Mouse (Mus musculus) forebrain, embryonic 13.5 days (tissue): ENCODE measurements around the gene Pnma3. TPM values are rescaled to one million over a fixed set of nuclear protein-coding genes. Genes with fewer than 3 reads are reported as not detected.
A peak's percentile ranks its signal among the peaks of the same experiment; 100 is the strongest.
"Not testable (repeated sequence)": the region's sequence is repeated elsewhere in the genome, so short reads cannot be mapped to it uniquely, and the experiment has no call there.

Experiments used
- ATAC-seq: fragments of 200-750 bp; cut with Nextera tagmentation; 2 replicates; pipeline ENCODE4 v1.8.0; 2017
- H3K27ac ChIP-seq: fragments of 300-500 bp; sonication (generic); 2 replicates; pipeline ENCODE4 v1.5.1; 2015; ENCODE audit warnings: inconsistent platforms, mild to moderate bottlenecking, moderate library complexity
- H3K27me3 ChIP-seq: fragments of 300-500 bp; sonication (generic); 2 replicates; pipeline ENCODE4 v1.6.1; 2015; ENCODE audit warnings: mild to moderate bottlenecking, inconsistent platforms
- H3K36me3 ChIP-seq: fragments of 300-500 bp; sonication (generic); 2 replicates; pipeline ENCODE4 v1.6.1; 2015; ENCODE audit warnings: mild to moderate bottlenecking, inconsistent platforms; ENCODE audit not compliant: poor library complexity, severe bottlenecking
- H3K4me1 ChIP-seq: fragments of 300-500 bp; sonication (generic); 2 replicates; pipeline ENCODE4 v1.6.1; 2015; ENCODE audit warnings: inconsistent platforms
- H3K4me2 ChIP-seq: fragments of 300-500 bp; sonication (generic); 2 replicates; pipeline ENCODE4 v1.6.1; 2015; ENCODE audit warnings: inconsistent platforms, mild to moderate bottlenecking, moderate library complexity
- H3K4me3 ChIP-seq: fragments of 300-500 bp; sonication (generic); 2 replicates; pipeline ENCODE4 v1.5.1; 2015; ENCODE audit warnings: mild to moderate bottlenecking, inconsistent platforms
- H3K9ac ChIP-seq: fragments of 300-500 bp; sonication (generic); 2 replicates; pipeline ENCODE4 v1.6.1; 2015; ENCODE audit warnings: mild to moderate bottlenecking, inconsistent platforms
- H3K9me3 ChIP-seq: fragments of 300-500 bp; sonication (generic); replicated peaks from 2 replicates; pipeline ENCODE4 v1.6.1; 2016; ENCODE audit warnings: inconsistent platforms
- WGBS: fragments of 180-500 bp; shearing (Covaris S2); methylation state at CpG from one replicate; pipeline ENCODE4 v1.1.7; 2015; 5-methylcytosine and 5-hydroxymethylcytosine counted together
- polyA plus RNA-seq: library from polyadenylated mRNA; unstranded; fragments of >200 nt; fragmentation: Nextera tagmentation; extraction: Ambion mirVana; gene quantifications from 2 replicates; pipeline ENCODE4 v1.2.1, GENCODE M21; 2015

Pnma3 gene
- polyA plus RNA-seq = 1.7 and 1.9 TPM in 2 replicates

GRCm38 (mm10) chrX:73064415-73064793, at the start of gene Pnma3:
Gene Pnma3, plus strand, starts transcription at chrX:73064787.
- WGBS = 24% methylated on average over 7 of the region's 7 CpGs

GRCm38 (mm10) chrX:73037003-73037402, 27.6 kb upstream of the Pnma3 start, which contains the start of gene Pnma5:
Gene Pnma5, minus strand, starts transcription at chrX:73037103.
- Histone ChIP-seq H3K4me2 (no peak within 1 kb of the TSS), H3K4me3 (no peak within 1 kb of the TSS), H3K9me3 (no peaks in the 10 kb centered on the region), H3K27ac (no peak within 1 kb of the TSS), H3K9ac (no peak within 1 kb of the TSS), H3K36me3 (no peaks in the 10 kb centered on the region), H3K4me1 (no peaks in the 10 kb centered on the region), H3K27me3 (no peaks in the 10 kb centered on the region)
- no peak for ATAC-seq
- WGBS = 79% methylated on average over 1 of the region's 1 CpGs

More at GRCm38 (mm10) chrX:73064415-73064793, at the start of gene Pnma3:
- no peaks in the 10 kb centered on the region for H3K9me3 ChIP-seq
- H3K36me3 ChIP-seq = no peaks in the 10 kb centered on the region
- H3K27me3 ChIP-seq = 0 out of 2 replicates have a peak, but pooled peaks cover 2% of the 10 kb centered on the region
- H3K27ac ChIP-seq = no peak within 1 kb of the TSS
- H3K4me3 ChIP-seq = peak within 1 kb of the TSS; percentile 37
- H3K4me1 ChIP-seq = 0 out of 2 replicates have a peak, but pooled peaks cover 3% of the 10 kb centered on the region
- H3K9ac ChIP-seq = peak within 1 kb of the TSS; percentile 61
- peak within 1 kb of the TSS; percentile 60 for H3K4me2 ChIP-seq
- ATAC-seq = peak; percentile 76

DNA sequence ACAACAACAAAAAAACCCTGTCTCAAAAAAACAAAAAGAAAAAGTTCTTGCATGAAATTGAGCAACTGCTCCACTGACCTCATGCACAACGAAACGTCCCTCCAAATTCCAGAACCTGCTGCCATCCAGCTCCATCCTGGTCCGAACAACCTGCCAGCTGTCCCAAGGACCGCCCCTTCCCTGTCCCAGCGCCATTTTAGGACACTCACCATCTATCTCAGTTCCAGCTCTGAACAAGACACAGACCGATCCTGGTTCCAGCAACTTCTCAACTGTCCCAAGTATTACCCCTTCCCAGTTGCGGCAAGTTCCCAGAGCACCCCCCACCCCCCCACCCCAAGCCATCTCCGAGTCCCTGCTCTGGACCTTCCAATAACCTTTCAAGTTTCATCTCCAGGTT, 25.8 kb upstream of the Pnma3 start:
- Histone ChIP-seq H3K4me2 (no peak overlapping the region), H3K4me1 (no peaks in the 10 kb centered on the region), H3K9ac (no peak overlapping the region), H3K27me3 (no peaks in the 10 kb centered on the region), H3K27ac (no peak overlapping the region), H3K4me3 (no peak overlapping the region), H3K36me3 (no peaks in the 10 kb centered on the region), H3K9me3 (no peaks in the 10 kb centered on the region)
- WGBS = 81% methylated on average over 8 of the region's 8 CpGs
- ATAC-seq = no peak

- no peak overlapping the region for H3K27ac ChIP-seq
- no peaks in the 10 kb centered on the region for H3K36me3 ChIP-seq
- no peaks in the 10 kb centered on the region for H3K4me1 ChIP-seq
- 91% methylated on average over 12 of the region's 12 CpGs for WGBS
- no peak overlapping the region for H3K9ac ChIP-seq
- H3K4me2 ChIP-seq = no peak overlapping the region
- H3K9me3 ChIP-seq = no peaks in the 10 kb centered on the region
- H3K4me3 ChIP-seq = no peak overlapping the region
- H3K27me3 ChIP-seq = no peaks in the 10 kb centered on the region
- no peak for ATAC-seq
Observed at GRCm38 (mm10) chrX:73039666-73040065, 24.9 kb upstream of the Pnma3 start.

GRCm38 (mm10) chrX:73053860-73054563, 10.6 kb upstream of the Pnma3 start:
- no peak overlapping the region for H3K9ac ChIP-seq
- WGBS = 12% methylated on average over 14 of the region's 14 CpGs
- no peak overlapping the region for H3K4me3 ChIP-seq
- ATAC-seq = peak; percentile 98
- peak overlapping the region; percentile 28 for H3K4me2 ChIP-seq
- H3K4me1 ChIP-seq = no peaks in the 10 kb centered on the region
- H3K27ac ChIP-seq = no peak overlapping the region
- no peaks in the 10 kb centered on the region for H3K9me3 ChIP-seq
- H3K36me3 ChIP-seq = no peaks in the 10 kb centered on the region
- no peaks in the 10 kb centered on the region for H3K27me3 ChIP-seq

- Histone ChIP-seq H3K4me2 (no peak overlapping the region), H3K4me3 (no peak overlapping the region), H3K9me3 (no peaks in the 10 kb centered on the region), H3K27ac (no peak overlapping the region), H3K4me1 (0 out of 2 replicates have a peak, but pooled peaks cover 3% of the 10 kb centered on the region), H3K27me3 (0 out of 2 replicates have a peak, but pooled peaks cover 2% of the 10 kb centered on the region), H3K9ac (no peak overlapping the region), H3K36me3 (no peaks in the 10 kb centered on the region)
- no peak for ATAC-seq
- WGBS = 74% methylated on average over 1 of the region's 1 CpGs
Observed at GRCm38 (mm10) chrX:73061528-73061927, 3.1 kb upstream of the Pnma3 start.

DNA sequence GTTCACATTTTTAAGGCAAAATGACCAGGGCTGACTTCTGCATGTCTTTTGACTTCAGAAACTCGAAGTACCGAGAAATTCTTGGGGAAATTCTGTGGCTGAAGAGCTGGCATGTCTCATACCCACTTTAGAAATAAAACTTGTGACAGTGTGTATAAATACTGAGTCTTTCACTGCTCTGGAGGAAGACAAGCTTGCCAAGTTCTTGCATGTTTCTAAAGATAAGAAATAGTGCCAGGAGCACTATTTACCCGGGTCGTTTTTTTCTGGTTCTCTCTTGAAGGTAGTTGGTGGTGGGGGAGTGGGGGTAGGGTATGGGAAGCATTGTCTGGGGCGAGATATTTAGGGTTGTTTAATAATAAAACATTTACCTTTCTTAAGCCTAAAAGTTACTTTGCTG, 2.3 kb upstream of the Pnma3 start:
- H3K4me1 ChIP-seq = 0 out of 2 replicates have a peak, but pooled peaks cover 3% of the 10 kb centered on the region
- no peak overlapping the region for H3K4me3 ChIP-seq
- H3K9me3 ChIP-seq = no peaks in the 10 kb centered on the region
- H3K27me3 ChIP-seq = 0 out of 2 replicates have a peak, but pooled peaks cover 2% of the 10 kb centered on the region
- H3K4me2 ChIP-seq = no peak overlapping the region
- H3K27ac ChIP-seq = no peak overlapping the region
- H3K9ac ChIP-seq = no peak overlapping the region
- 52% methylated on average over 5 of the region's 5 CpGs for WGBS
- no peak for ATAC-seq
- no peaks in the 10 kb centered on the region for H3K36me3 ChIP-seq

GRCm38 (mm10) chrX:73063512-73064414, 824 bp upstream of the Pnma3 start:
- H3K36me3 ChIP-seq = no peaks in the 10 kb centered on the region
- peak; percentile 88 for ATAC-seq
- no peaks in the 10 kb centered on the region for H3K9me3 ChIP-seq
- peak overlapping the region; percentile 60 for H3K4me2 ChIP-seq
- no peak overlapping the region for H3K27ac ChIP-seq
- 27% methylated on average over 24 of the region's 24 CpGs for WGBS
- peak overlapping the region; percentile 61 for H3K9ac ChIP-seq
- H3K27me3 ChIP-seq = 0 out of 2 replicates have a peak, but pooled peaks cover 2% of the 10 kb centered on the region
- peak overlapping the region; percentile 37 for H3K4me3 ChIP-seq
- H3K4me1 ChIP-seq = 0 out of 2 replicates have a peak, but pooled peaks cover 3% of the 10 kb centered on the region

- no CpG with 5 or more reads among the region's 5 CpGs for WGBS
- not testable (repeated sequence) for H3K4me2 ChIP-seq, H3K36me3 ChIP-seq, H3K27me3 ChIP-seq, H3K27ac ChIP-seq, H3K4me1 ChIP-seq, H3K9me3 ChIP-seq, ATAC-seq, H3K4me3 ChIP-seq, H3K9ac ChIP-seq
Observed at GRCm38 (mm10) chrX:73066765-73067312, 2.3 kb downstream of the Pnma3 start.

DNA sequence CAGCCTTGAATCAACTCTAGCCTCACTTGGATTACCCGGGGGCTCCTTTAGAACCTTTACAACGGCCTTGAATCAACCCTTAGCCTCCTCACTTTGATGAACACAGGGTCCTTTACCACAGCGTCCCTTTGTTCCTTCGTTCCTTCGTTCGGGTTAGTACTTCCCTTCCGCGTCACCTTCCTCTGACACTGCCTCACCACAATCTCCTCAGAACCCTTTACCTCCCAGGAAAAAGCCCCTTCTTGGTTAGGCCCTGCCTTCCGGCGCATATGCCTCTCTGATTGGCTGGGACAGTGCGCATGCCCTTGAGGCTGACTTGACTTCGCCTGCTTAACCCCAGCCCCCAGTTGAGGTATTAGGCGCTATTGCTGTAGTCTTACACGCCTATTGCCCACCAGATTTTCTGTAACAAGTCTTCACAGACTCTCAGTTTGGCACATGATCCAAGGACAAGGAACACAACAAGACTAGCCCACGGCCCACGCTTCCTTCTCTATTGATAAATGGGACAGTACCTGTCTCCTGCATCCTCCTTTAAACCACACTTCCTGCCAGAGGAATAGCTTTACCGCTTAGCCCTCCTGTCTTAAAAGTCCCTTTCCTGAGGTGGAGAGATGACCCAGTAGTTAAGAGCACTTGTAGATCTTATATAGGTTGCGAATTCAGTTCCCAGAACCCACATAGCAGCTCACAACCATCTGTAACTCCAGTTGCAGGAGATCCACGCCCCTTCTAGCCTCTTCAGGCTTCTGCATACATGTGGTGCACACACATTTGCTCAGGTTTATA, 17.9 kb downstream of the Pnma3 start, which contains the start of gene Xlr4a:
Gene Xlr4a, minus strand, starts transcription at position 212 of the 789 bp plus-strand sequence.
- 86% methylated on average over 19 of the region's 19 CpGs for WGBS
- not testable (repeated sequence) for ATAC-seq, H3K9me3 ChIP-seq, H3K9ac ChIP-seq, H3K4me3 ChIP-seq, H3K4me1 ChIP-seq, H3K36me3 ChIP-seq, H3K27me3 ChIP-seq, H3K4me2 ChIP-seq, H3K27ac ChIP-seq

DNA sequence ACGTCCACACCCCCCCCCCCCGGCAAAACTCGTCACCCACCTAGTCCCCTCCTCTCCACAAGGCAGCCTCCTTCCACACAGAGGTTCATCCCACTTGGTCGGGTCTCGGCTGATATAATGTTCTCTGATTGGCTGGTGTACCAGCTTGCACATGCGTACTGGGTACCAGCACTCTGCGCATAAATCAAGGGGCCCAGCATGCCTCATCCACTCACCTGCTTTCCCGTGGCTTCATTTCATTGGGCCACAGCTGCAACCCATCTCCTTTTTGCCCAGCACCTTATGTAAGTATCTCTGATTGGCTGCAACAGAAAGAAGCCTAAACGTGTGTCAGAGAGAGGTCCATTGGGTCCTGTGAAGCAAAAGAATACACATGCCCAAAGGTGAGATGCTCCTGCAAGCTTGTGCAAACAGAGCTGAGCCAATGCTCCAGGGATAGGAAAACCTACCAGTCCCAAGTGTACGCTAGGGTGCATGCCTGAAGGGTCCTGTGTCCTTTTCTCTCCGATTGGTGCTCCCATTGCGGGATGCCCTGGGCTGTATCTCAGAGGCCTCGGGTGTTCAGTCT, 32.4 kb downstream of the Pnma3 start, which contains the start of gene Xlr3a:
Gene Xlr3a, minus strand, starts transcription at position 155 of the 568 bp plus-strand sequence.
- not testable (repeated sequence) for H3K27me3 ChIP-seq, H3K9ac ChIP-seq, H3K27ac ChIP-seq, ATAC-seq, H3K4me3 ChIP-seq, H3K4me1 ChIP-seq, H3K4me2 ChIP-seq, H3K9me3 ChIP-seq, H3K36me3 ChIP-seq
- WGBS = 73% methylated on average over 13 of the region's 13 CpGs
